Mouse (Mus musculus): Measurements from ENCODE around the gene Smlr1. TPM values are rescaled to one million over a fixed set of nuclear protein-coding genes. Genes with fewer than 3 reads are reported as not detected.

Gene Smlr1
- polyA plus RNA-seq (2015; fragmentation: Nextera tagmentation; extraction: Ambion mirVana): 22.0 and 35.6 TPM in 2 replicates

- Histone ChIP-seq H3K27ac (ENCODE audit: low read length) (peak within 1 kb of the TSS; percentile 75), H3K4me1 (ENCODE audit: control insufficient read depth, insufficient read depth, low read length) (0 out of 2 replicates have a peak, but pooled peaks cover 3% of the 10 kb centered on the region), H3K9me3 (ENCODE audit: control insufficient read depth, low read length) (no peaks in the 10 kb centered on the region), H3K9ac (ENCODE audit: low read depth, low read length) (peak within 1 kb of the TSS; percentile 35; the same call in 1 of the 2 replicates), H3K27me3 (replicated peaks; ENCODE audit: control insufficient read depth, insufficient read depth, low read length) (no peaks in the 10 kb centered on the region), H3K4me2 (ENCODE audit: low read depth, low read length) (peak within 1 kb of the TSS; percentile 14; the same call in 1 of the 2 replicates), H3K36me3 (ENCODE audit: control insufficient read depth, insufficient read depth, low read length) (no peaks in the 10 kb centered on the region), H3K4me3 (ENCODE audit: low read length) (peak within 1 kb of the TSS; percentile 27)
- 86% methylated on average over 10 of the region's 10 CpGs for WGBS
- peak; percentile 58 for ATAC-seq
Measured at GRCm38 (mm10) chr10:25535891-25536331, at the start of gene Smlr1. Gene Smlr1, minus strand, starts transcription at chr10:25536267.

GRCm38 (mm10) chr10:25584899-25585298 is 48.8 kb upstream of the Smlr1 start:
- Histone ChIP-seq H3K4me2 (ENCODE audit: low read depth, low read length) (no peak overlapping the region), H3K9me3 (ENCODE audit: control insufficient read depth, low read length) (no peaks in the 10 kb centered on the region), H3K9ac (ENCODE audit: low read depth, low read length) (no peak overlapping the region), H3K27me3 (replicated peaks; ENCODE audit: control insufficient read depth, insufficient read depth, low read length) (no peaks in the 10 kb centered on the region), H3K4me1 (ENCODE audit: control insufficient read depth, insufficient read depth, low read length) (0 out of 2 replicates have a peak, but pooled peaks cover 4% of the 10 kb centered on the region), H3K27ac (ENCODE audit: low read length) (no peak overlapping the region), H3K36me3 (ENCODE audit: control insufficient read depth, insufficient read depth, low read length) (no peaks in the 10 kb centered on the region), H3K4me3 (ENCODE audit: low read length) (no peak overlapping the region)
- WGBS: 93% methylated on average over 6 of the region's 6 CpGs
- no peak for ATAC-seq

GRCm38 (mm10) chr10:25580066-25580465 is 44.0 kb upstream of the Smlr1 start:
- no peaks in the 10 kb centered on the region for H3K9me3 ChIP-seq (ENCODE audit: control insufficient read depth, low read length)
- H3K27me3 ChIP-seq (replicated peaks; ENCODE audit: control insufficient read depth, insufficient read depth, low read length): no peaks in the 10 kb centered on the region
- no peak overlapping the region for H3K27ac ChIP-seq (ENCODE audit: low read length)
- no peak overlapping the region for H3K9ac ChIP-seq (ENCODE audit: low read depth, low read length)
- ATAC-seq: no peak
- H3K4me3 ChIP-seq (ENCODE audit: low read length): no peak overlapping the region
- WGBS: 70% methylated on average over 2 of the region's 2 CpGs
- no peak overlapping the region for H3K4me2 ChIP-seq (ENCODE audit: low read depth, low read length)
- no peaks in the 10 kb centered on the region for H3K36me3 ChIP-seq (ENCODE audit: control insufficient read depth, insufficient read depth, low read length)
- no peaks in the 10 kb centered on the region for H3K4me1 ChIP-seq (ENCODE audit: control insufficient read depth, insufficient read depth, low read length)

- 71% methylated on average over 9 of the region's 9 CpGs for WGBS
- H3K4me2 ChIP-seq (ENCODE audit: low read depth, low read length): no peak overlapping the region
- ATAC-seq: no peak
- H3K27me3 ChIP-seq (replicated peaks; ENCODE audit: control insufficient read depth, insufficient read depth, low read length): no peaks in the 10 kb centered on the region
- no peaks in the 10 kb centered on the region for H3K36me3 ChIP-seq (ENCODE audit: control insufficient read depth, insufficient read depth, low read length)
- no peak overlapping the region for H3K4me3 ChIP-seq (ENCODE audit: low read length)
- H3K9me3 ChIP-seq (ENCODE audit: control insufficient read depth, low read length): no peaks in the 10 kb centered on the region
- H3K9ac ChIP-seq (ENCODE audit: low read depth, low read length): no peak overlapping the region
- H3K4me1 ChIP-seq (ENCODE audit: control insufficient read depth, insufficient read depth, low read length): no peaks in the 10 kb centered on the region
- no peak overlapping the region for H3K27ac ChIP-seq (ENCODE audit: low read length)
Measured at GRCm38 (mm10) chr10:25571319-25572240, 35.5 kb upstream of the Smlr1 start.

GRCm38 (mm10) chr10:25552936-25553335 is 16.9 kb upstream of the Smlr1 start:
- Histone ChIP-seq H3K4me3 (ENCODE audit: low read length) (no peak overlapping the region), H3K27ac (ENCODE audit: low read length) (no peak overlapping the region), H3K27me3 (replicated peaks; ENCODE audit: control insufficient read depth, insufficient read depth, low read length) (no peaks in the 10 kb centered on the region), H3K36me3 (ENCODE audit: control insufficient read depth, insufficient read depth, low read length) (no peaks in the 10 kb centered on the region), H3K4me1 (ENCODE audit: control insufficient read depth, insufficient read depth, low read length) (no peaks in the 10 kb centered on the region), H3K4me2 (ENCODE audit: low read depth, low read length) (no peak overlapping the region), H3K9me3 (ENCODE audit: control insufficient read depth, low read length) (no peaks in the 10 kb centered on the region), H3K9ac (ENCODE audit: low read depth, low read length) (no peak overlapping the region)
- ATAC-seq: no peak
- WGBS: 53% methylated on average over 4 of the region's 4 CpGs

- H3K27me3 ChIP-seq (replicated peaks; ENCODE audit: control insufficient read depth, insufficient read depth, low read length): no peaks in the 10 kb centered on the region
- 89% methylated on average over 3 of the region's 3 CpGs for WGBS
- no peak overlapping the region for H3K4me3 ChIP-seq (ENCODE audit: low read length)
- H3K9ac ChIP-seq (ENCODE audit: low read depth, low read length): no peak overlapping the region
- H3K27ac ChIP-seq (ENCODE audit: low read length): no peak overlapping the region
- ATAC-seq: no peak
- no peaks in the 10 kb centered on the region for H3K9me3 ChIP-seq (ENCODE audit: control insufficient read depth, low read length)
- H3K4me1 ChIP-seq (ENCODE audit: control insufficient read depth, insufficient read depth, low read length): no peaks in the 10 kb centered on the region
- no peak overlapping the region for H3K4me2 ChIP-seq (ENCODE audit: low read depth, low read length)
- H3K36me3 ChIP-seq (ENCODE audit: control insufficient read depth, insufficient read depth, low read length): no peaks in the 10 kb centered on the region
Measured at GRCm38 (mm10) chr10:25541097-25541496, 5.0 kb upstream of the Smlr1 start.

GRCm38 (mm10) chr10:25539771-25540168 is 3.7 kb upstream of the Smlr1 start:
- H3K27ac ChIP-seq (ENCODE audit: low read length): peak overlapping the region; percentile 73
- no peak overlapping the region for H3K9ac ChIP-seq (ENCODE audit: low read depth, low read length)
- no peaks in the 10 kb centered on the region for H3K36me3 ChIP-seq (ENCODE audit: control insufficient read depth, insufficient read depth, low read length)
- 52% methylated on average over 6 of the region's 6 CpGs for WGBS
- peak; percentile 78 for ATAC-seq
- H3K9me3 ChIP-seq (ENCODE audit: control insufficient read depth, low read length): no peaks in the 10 kb centered on the region
- H3K4me1 ChIP-seq (ENCODE audit: control insufficient read depth, insufficient read depth, low read length): no peaks in the 10 kb centered on the region
- H3K4me3 ChIP-seq (ENCODE audit: low read length): no peak overlapping the region
- peak overlapping the region; percentile 4; the same call in 1 of the 2 replicates for H3K4me2 ChIP-seq (ENCODE audit: low read depth, low read length)
- no peaks in the 10 kb centered on the region for H3K27me3 ChIP-seq (replicated peaks; ENCODE audit: control insufficient read depth, insufficient read depth, low read length)

GRCm38 (mm10) chr10:25539146-25539770 is 3.2 kb upstream of the Smlr1 start:
- WGBS: 64% methylated on average over 4 of the region's 4 CpGs
- Histone ChIP-seq H3K36me3 (ENCODE audit: control insufficient read depth, insufficient read depth, low read length) (no peaks in the 10 kb centered on the region), H3K9me3 (ENCODE audit: control insufficient read depth, low read length) (no peaks in the 10 kb centered on the region), H3K4me3 (ENCODE audit: low read length) (no peak overlapping the region), H3K9ac (ENCODE audit: low read depth, low read length) (no peak overlapping the region), H3K4me1 (ENCODE audit: control insufficient read depth, insufficient read depth, low read length) (no peaks in the 10 kb centered on the region), H3K27me3 (replicated peaks; ENCODE audit: control insufficient read depth, insufficient read depth, low read length) (no peaks in the 10 kb centered on the region), H3K4me2 (ENCODE audit: low read depth, low read length) (no peak overlapping the region), H3K27ac (ENCODE audit: low read length) (peak overlapping the region; percentile 73)
- peak; percentile 41 for ATAC-seq

GRCm38 (mm10) chr10:25538738-25539137 is 2.7 kb upstream of the Smlr1 start:
- ATAC-seq: no peak
- H3K4me2 ChIP-seq (ENCODE audit: low read depth, low read length): no peak overlapping the region
- no peak overlapping the region for H3K4me3 ChIP-seq (ENCODE audit: low read length)
- H3K27ac ChIP-seq (ENCODE audit: low read length): peak overlapping the region; percentile 73
- 61% methylated on average over 1 of the region's 1 CpGs for WGBS
- no peaks in the 10 kb centered on the region for H3K9me3 ChIP-seq (ENCODE audit: control insufficient read depth, low read length)
- no peak overlapping the region for H3K9ac ChIP-seq (ENCODE audit: low read depth, low read length)
- no peaks in the 10 kb centered on the region for H3K4me1 ChIP-seq (ENCODE audit: control insufficient read depth, insufficient read depth, low read length)
- no peaks in the 10 kb centered on the region for H3K36me3 ChIP-seq (ENCODE audit: control insufficient read depth, insufficient read depth, low read length)
- no peaks in the 10 kb centered on the region for H3K27me3 ChIP-seq (replicated peaks; ENCODE audit: control insufficient read depth, insufficient read depth, low read length)
